Mouse (Mus musculus) hindbrain, embryonic 12.5 days (tissue): ENCODE data around the gene Tcp11. TPM values are rescaled to one million over a fixed set of nuclear protein-coding genes. Genes with fewer than 3 reads are reported as not detected.

Source experiments
- ATAC-seq: fragments of 200-750 bp; cut with Nextera tagmentation; 2 replicates; pipeline ENCODE4 v1.8.0; 2017; ENCODE audit warnings: moderate TSS enrichment; ENCODE audit not compliant: low FRiP score
- H3K27ac ChIP-seq: fragments of 300-500 bp; sonication (generic); 2 replicates; pipeline ENCODE4 v1.5.1; 2016; ENCODE audit warnings: mild to moderate bottlenecking
- H3K27me3 ChIP-seq: fragments of 300-500 bp; sonication (generic); 2 replicates; pipeline ENCODE4 v1.6.1; 2016; ENCODE audit warnings: mild to moderate bottlenecking
- H3K36me3 ChIP-seq: fragments of 300-500 bp; sonication (generic); 2 replicates; pipeline ENCODE4 v1.6.1; 2016; ENCODE audit warnings: mild to moderate bottlenecking
- H3K4me1 ChIP-seq: fragments of 300-500 bp; sonication (generic); 2 replicates; pipeline ENCODE4 v1.6.1; 2016
- H3K4me2 ChIP-seq: fragments of 300-500 bp; sonication (generic); replicated peaks from 2 replicates; pipeline ENCODE4 v1.6.1; 2016; ENCODE audit warnings: mild to moderate bottlenecking
- H3K4me3 ChIP-seq: fragments of 300-500 bp; sonication (generic); 2 replicates; pipeline ENCODE4 v1.5.1; 2016; ENCODE audit warnings: mild to moderate bottlenecking
- H3K9ac ChIP-seq: fragments of 300-500 bp; sonication (generic); 2 replicates; pipeline ENCODE4 v1.6.1; 2016; ENCODE audit warnings: mild to moderate bottlenecking, moderate library complexity
- H3K9me3 ChIP-seq: fragments of 300-500 bp; sonication (generic); replicated peaks from 2 replicates; pipeline ENCODE4 v1.6.1; 2016; ENCODE audit warnings: mild to moderate bottlenecking
- WGBS: fragments of 180-500 bp; shearing (Covaris S2); methylation state at CpG from one replicate; pipeline ENCODE4 v1.1.7; 2016; 5-methylcytosine and 5-hydroxymethylcytosine counted together
- polyA plus RNA-seq: library from polyadenylated mRNA; unstranded; fragments of >200 nt; fragmentation: Nextera tagmentation; extraction: Ambion mirVana; gene quantifications from 2 replicates; pipeline ENCODE4 v1.2.1, GENCODE M21; 2016

Tcp11 gene
- polyA plus RNA-seq, result 1.9 and 2.6 TPM in 2 replicates

- H3K27ac ChIP-seq, result peak within 1 kb of the TSS; percentile 30; the same call in 1 of the 2 replicates
- peaks cover 19% of the 10 kb centered on the region for H3K27me3 ChIP-seq
- peak within 1 kb of the TSS; percentile 71 for H3K9ac ChIP-seq
- H3K9me3 ChIP-seq, result no peaks in the 10 kb centered on the region
- H3K4me2 ChIP-seq, result peak within 1 kb of the TSS; percentile 99
- H3K4me3 ChIP-seq, result peak within 1 kb of the TSS; percentile 63
- 3% methylated on average over 49 of the region's 57 CpGs for WGBS
- peak; percentile 94 for ATAC-seq
- H3K36me3 ChIP-seq, result no peaks in the 10 kb centered on the region
- H3K4me1 ChIP-seq, result peaks cover 16% of the 10 kb centered on the region; the same call in 1 of the 2 replicates
Observed at GRCm38 (mm10) chr17:28080045-28080816, at the start of gene Tcp11. Gene Tcp11, minus strand, starts transcription at chr17:28080639.

- Histone ChIP-seq H3K9ac (no peak overlapping the region), H3K4me2 (no peak overlapping the region), H3K4me1 (peaks cover 5% of the 10 kb centered on the region), H3K27me3 (no peaks in the 10 kb centered on the region), H3K27ac (no peak overlapping the region), H3K36me3 (no peaks in the 10 kb centered on the region), H3K9me3 (no peaks in the 10 kb centered on the region), H3K4me3 (no peak overlapping the region)
- ATAC-seq, result no peak
- WGBS, result 91% methylated on average over 5 of the region's 5 CpGs
Observed at GRCm38 (mm10) chr17:28129796-28130195, 49.4 kb upstream of the Tcp11 start.

GRCm38 (mm10) chr17:28124368-28124767 lies 43.9 kb upstream of the Tcp11 start:
- WGBS, result 54% methylated on average over 8 of the region's 8 CpGs
- Histone ChIP-seq H3K4me3 (no peak overlapping the region), H3K27me3 (no peaks in the 10 kb centered on the region), H3K9me3 (no peaks in the 10 kb centered on the region), H3K9ac (no peak overlapping the region), H3K27ac (no peak overlapping the region), H3K36me3 (no peaks in the 10 kb centered on the region), H3K4me2 (no peak overlapping the region), H3K4me1 (peaks cover 13% of the 10 kb centered on the region)
- ATAC-seq, result no peak

DNA sequence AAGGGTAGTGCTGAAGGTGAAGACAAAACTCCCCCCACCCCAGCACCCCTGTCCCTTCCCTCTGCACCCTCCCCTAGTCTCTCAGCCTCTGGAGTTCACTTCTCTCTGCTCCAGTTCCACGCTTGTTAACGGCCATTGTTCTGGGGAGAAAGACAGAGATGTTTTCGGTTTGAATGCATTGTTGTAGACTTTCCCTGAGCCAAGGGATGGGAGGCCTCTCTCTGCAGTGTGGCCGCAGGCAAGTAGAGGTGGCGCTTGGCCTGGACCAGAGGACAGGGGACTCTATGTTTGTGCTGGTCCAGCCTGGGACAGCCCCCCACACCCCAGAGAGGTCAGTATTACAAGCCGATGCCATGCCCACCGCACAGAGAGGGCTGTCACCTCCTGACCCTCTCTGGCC lies 43.2 kb upstream of the Tcp11 start:
- Histone ChIP-seq H3K4me2 (peak overlapping the region; percentile 30; the same call in 1 of the 2 replicates), H3K27ac (no peak overlapping the region), H3K36me3 (no peaks in the 10 kb centered on the region), H3K4me1 (peaks cover 13% of the 10 kb centered on the region), H3K9ac (0 out of 2 replicates have a peak overlapping the region, but pooled peaks have one; percentile 38), H3K4me3 (no peak overlapping the region), H3K27me3 (no peaks in the 10 kb centered on the region), H3K9me3 (no peaks in the 10 kb centered on the region)
- peak; percentile 50; the same call in 1 of the 2 replicates for ATAC-seq
- 16% methylated on average over 7 of the region's 7 CpGs for WGBS

GRCm38 (mm10) chr17:28122949-28123348 lies 42.5 kb upstream of the Tcp11 start:
- Histone ChIP-seq H3K27ac (no peak overlapping the region), H3K4me3 (no peak overlapping the region), H3K27me3 (no peaks in the 10 kb centered on the region), H3K9ac (peak overlapping the region; percentile 38; the same call in 1 of the 2 replicates), H3K9me3 (no peaks in the 10 kb centered on the region), H3K4me1 (peaks cover 15% of the 10 kb centered on the region), H3K36me3 (no peaks in the 10 kb centered on the region), H3K4me2 (peak overlapping the region; percentile 30; the same call in 1 of the 2 replicates)
- WGBS, result 31% methylated on average over 13 of the region's 13 CpGs
- ATAC-seq, result no peak; the same call in 1 of the 2 replicates

- H3K27ac ChIP-seq, result no peak overlapping the region
- H3K4me3 ChIP-seq, result no peak overlapping the region
- no peaks in the 10 kb centered on the region for H3K9me3 ChIP-seq
- no peak overlapping the region for H3K4me2 ChIP-seq
- peaks cover 24% of the 10 kb centered on the region for H3K4me1 ChIP-seq
- H3K9ac ChIP-seq, result no peak overlapping the region
- no peak for ATAC-seq
- WGBS, result 83% methylated on average over 5 of the region's 5 CpGs
- no peaks in the 10 kb centered on the region for H3K36me3 ChIP-seq
- no peaks in the 10 kb centered on the region for H3K27me3 ChIP-seq
Observed at GRCm38 (mm10) chr17:28120460-28120859, 40.0 kb upstream of the Tcp11 start.

- Histone ChIP-seq H3K27ac (no peak overlapping the region), H3K36me3 (no peaks in the 10 kb centered on the region), H3K9ac (0 out of 2 replicates have a peak overlapping the region, but pooled peaks have one; percentile 18), H3K4me3 (no peak overlapping the region), H3K4me1 (peaks cover 16% of the 10 kb centered on the region), H3K4me2 (no peak overlapping the region), H3K27me3 (no peaks in the 10 kb centered on the region), H3K9me3 (no peaks in the 10 kb centered on the region)
- ATAC-seq, result no peak
- 45% methylated on average over 19 of the region's 19 CpGs for WGBS
Observed at GRCm38 (mm10) chr17:28117451-28118209, 37.2 kb upstream of the Tcp11 start.

DNA sequence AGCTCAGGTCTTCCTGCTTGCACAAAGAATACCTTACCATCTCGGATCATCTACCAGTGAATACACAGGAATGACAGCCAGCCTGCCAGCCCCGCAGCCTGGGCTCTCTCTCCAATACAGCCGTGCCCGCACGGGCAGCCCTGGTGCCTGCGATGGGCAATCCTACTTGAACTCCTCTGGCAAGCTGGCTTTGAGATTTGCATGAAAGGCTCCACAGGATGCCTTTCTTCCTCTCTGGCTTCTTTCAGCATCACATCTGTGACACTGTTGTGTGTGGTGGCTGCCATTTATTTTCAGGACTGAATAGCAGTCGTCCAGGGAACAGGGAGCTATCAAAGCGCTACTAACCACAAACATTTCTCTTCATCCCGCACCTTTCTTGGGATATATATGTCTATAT lies 35.9 kb upstream of the Tcp11 start:
- 48% methylated on average over 9 of the region's 9 CpGs for WGBS

DNA sequence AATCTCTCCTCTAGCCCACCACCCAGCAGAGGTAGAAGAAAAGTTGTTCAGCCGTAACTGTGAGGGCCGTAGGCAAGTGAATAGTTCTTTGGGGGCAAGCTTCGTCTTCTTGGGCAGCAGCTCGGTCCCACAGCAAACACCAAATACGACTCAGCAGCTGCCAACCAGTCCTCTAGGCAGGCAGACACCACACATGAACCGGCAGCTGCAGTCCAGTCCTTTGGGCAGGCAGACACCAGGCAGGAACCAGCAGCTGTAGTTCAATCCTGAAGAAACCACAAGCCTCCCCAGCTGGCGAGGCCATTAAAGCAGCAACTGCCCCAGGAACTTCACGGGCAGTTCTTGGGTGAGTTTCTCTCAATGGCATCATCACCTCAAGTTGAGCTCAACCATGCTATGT lies 31.8 kb upstream of the Tcp11 start:
- no peaks in the 10 kb centered on the region for H3K9me3 ChIP-seq

More for the DNA sequence above, 35.9 kb upstream of the Tcp11 start:
- no peaks in the 10 kb centered on the region for H3K9me3 ChIP-seq
- no peak overlapping the region for H3K4me3 ChIP-seq
- peaks cover 16% of the 10 kb centered on the region for H3K4me1 ChIP-seq
- H3K4me2 ChIP-seq, result no peak overlapping the region
- peak overlapping the region; percentile 18; the same call in 1 of the 2 replicates for H3K27ac ChIP-seq
- no peak overlapping the region for H3K9ac ChIP-seq
- no peaks in the 10 kb centered on the region for H3K36me3 ChIP-seq
- H3K27me3 ChIP-seq, result no peaks in the 10 kb centered on the region
- peak; percentile 56; the same call in 1 of the 2 replicates for ATAC-seq

DNA sequence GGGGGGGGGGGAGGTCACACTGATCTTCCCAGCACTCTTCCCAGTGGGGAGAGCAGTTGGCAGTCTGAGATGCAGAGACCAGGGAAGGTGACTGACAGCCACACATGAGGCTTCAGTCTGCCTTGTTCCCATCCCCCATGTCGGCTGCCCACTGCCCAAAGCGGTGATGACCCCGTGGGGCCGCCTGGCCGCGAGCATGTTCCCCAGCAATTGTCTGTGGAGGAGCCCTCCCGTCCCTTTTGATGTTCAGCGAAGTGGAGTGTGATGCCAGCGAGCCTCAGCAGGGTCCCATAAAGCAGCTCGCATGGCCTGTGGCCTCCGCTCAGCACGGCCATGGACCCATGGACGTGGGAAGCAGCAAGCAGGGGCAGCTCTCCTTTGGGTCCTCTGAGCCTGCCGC lies 26.8 kb upstream of the Tcp11 start:
- Histone ChIP-seq H3K4me3 (no peak overlapping the region), H3K36me3 (no peaks in the 10 kb centered on the region), H3K9me3 (no peaks in the 10 kb centered on the region), H3K27me3 (no peaks in the 10 kb centered on the region), H3K27ac (no peak overlapping the region), H3K4me2 (no peak overlapping the region), H3K9ac (no peak overlapping the region), H3K4me1 (peaks cover 9% of the 10 kb centered on the region)
- no peak for ATAC-seq
- WGBS, result 4% methylated on average over 14 of the region's 14 CpGs

More for the DNA sequence above, 31.8 kb upstream of the Tcp11 start:
- Histone ChIP-seq H3K4me2 (no peak overlapping the region), H3K4me1 (peaks cover 13% of the 10 kb centered on the region), H3K27ac (no peak overlapping the region), H3K9ac (no peak overlapping the region), H3K27me3 (no peaks in the 10 kb centered on the region), H3K36me3 (no peaks in the 10 kb centered on the region), H3K4me3 (no peak overlapping the region)
- ATAC-seq, result no peak
- WGBS, result 91% methylated on average over 8 of the region's 8 CpGs

GRCm38 (mm10) chr17:28106352-28106751 lies 25.9 kb upstream of the Tcp11 start:
- H3K36me3 ChIP-seq, result no peaks in the 10 kb centered on the region
- ATAC-seq, result no peak
- H3K27me3 ChIP-seq, result no peaks in the 10 kb centered on the region
- no peak overlapping the region for H3K27ac ChIP-seq
- WGBS, result 77% methylated on average over 6 of the region's 6 CpGs
- H3K4me1 ChIP-seq, result peaks cover 14% of the 10 kb centered on the region
- no peak overlapping the region for H3K4me3 ChIP-seq
- no peak overlapping the region for H3K4me2 ChIP-seq
- no peaks in the 10 kb centered on the region for H3K9me3 ChIP-seq
- H3K9ac ChIP-seq, result no peak overlapping the region

GRCm38 (mm10) chr17:28104416-28104815 lies 24.0 kb upstream of the Tcp11 start:
- Histone ChIP-seq H3K36me3 (no peaks in the 10 kb centered on the region), H3K4me1 (peaks cover 14% of the 10 kb centered on the region), H3K9ac (no peak overlapping the region), H3K9me3 (peaks cover 4% of the 10 kb centered on the region; the same call in 1 of the 2 replicates), H3K27me3 (no peaks in the 10 kb centered on the region), H3K27ac (no peak overlapping the region), H3K4me2 (no peak overlapping the region), H3K4me3 (no peak overlapping the region)
- WGBS, result 76% methylated on average over 6 of the region's 6 CpGs
- no peak for ATAC-seq
